Mouse (Mus musculus): ENCODE measurements at regions not wholly inside any gene's neighbourhood (a gene's known extent, or its start where the extent isn't known, plus 50 kb on each side); places are given as distances from the start of the nearest gene placed in this dataset.

- no peak for TF ChIP-seq CTCF (IDR thresholded peaks at IDR 0.05; ENCODE audit: control insufficient read depth, insufficient read depth, insufficient replicate concordance, low read depth, low read length)
- TF ChIP-seq POLR2A (IDR thresholded peaks at IDR 0.05; ENCODE audit: control insufficient read depth, low read depth, low read length) = no peak
Measured at GRCm38 (mm10) chr3:40453552-40453951, 77.5 kb upstream of the Intu start.

Measured in testis, adult 2 months (tissue).